Mouse (Mus musculus) CH12.LX (cell line): ENCODE results near the gene Tnfsf13. TPM values are rescaled to one million over a fixed set of nuclear protein-coding genes. Genes with fewer than 3 reads are reported as not detected.

Experiments
- DNase-seq: peaks from one replicate; pipeline ENCODE4 v3.0.0-alpha.2; 2013; ENCODE audit errors: extremely low read depth
- H3K27ac ChIP-seq: 2 replicates; pipeline ENCODE4 v1.5.1; 2012; ENCODE audit warnings: low read depth, mild to moderate bottlenecking, control low read depth, moderate library complexity; ENCODE audit not compliant: insufficient read depth
- H3K27me3 ChIP-seq: replicated peaks from 2 replicates; pipeline ENCODE3; 2012; ENCODE audit warnings: inconsistent platforms
- H3K36me3 ChIP-seq, 2 experiments: replicated peaks in 1 of 2; 2 replicates each; pipeline versions ENCODE3 to v1.6.1; 2012; ENCODE audit warnings: inconsistent platforms in 1 of 2, low read length in 1 of 2, mild to moderate bottlenecking in 1 of 2, mixed read lengths in 1 of 2, moderate library complexity in 1 of 2; ENCODE audit not compliant: control insufficient read depth in 1 of 2, insufficient read depth in 1 of 2
- H3K4me1 ChIP-seq, 2 experiments: 2 replicates each; pipeline ENCODE4 v1.6.1; 2012; ENCODE audit warnings: inconsistent platforms in 1 of 2, moderate library complexity in 1 of 2; ENCODE audit not compliant: insufficient read depth in 2 of 2, control insufficient read depth in 1 of 2
- H3K4me2 ChIP-seq: 2 replicates; pipeline ENCODE4 v1.6.1; 2012; ENCODE audit warnings: low read depth, mild to moderate bottlenecking, control low read depth; ENCODE audit not compliant: poor library complexity, insufficient read depth, severe bottlenecking
- H3K4me3 ChIP-seq, 3 experiments: fragments of 150-350 bp in 1 of 3; sonication (generic) in 1 of 3; replicated peaks in 1 of 3; 2 replicates each; pipeline versions ENCODE3 to v1.5.1; 2011 to 2012; ENCODE audit warnings: low read depth in 2 of 3, low read length in 2 of 3, mild to moderate bottlenecking in 2 of 3, moderate library complexity in 2 of 3, control low read depth in 1 of 3, improper control_type of control experiment in 1 of 3, inconsistent platforms in 1 of 3, mixed read lengths in 1 of 3; ENCODE audit not compliant: poor library complexity in 1 of 3
- H3K79me2 ChIP-seq: replicated peaks from 2 replicates; pipeline ENCODE4 v1.6.1; 2012; ENCODE audit warnings: mild to moderate bottlenecking, moderate library complexity; ENCODE audit not compliant: control insufficient read depth, poor library complexity, insufficient read depth, severe bottlenecking; ENCODE audit errors: extremely low read depth
- H3K9ac ChIP-seq: 2 replicates; pipeline ENCODE4 v1.6.1; 2012; ENCODE audit warnings: low read depth, mild to moderate bottlenecking, control low read depth, moderate library complexity; ENCODE audit not compliant: insufficient read depth
- H3K9me3 ChIP-seq: replicated peaks from 2 replicates; pipeline ENCODE3; 2012; ENCODE audit warnings: low read length, inconsistent platforms, mixed read lengths
- BHLHE40 ChIP-seq: IDR thresholded peaks from 2 replicates; pipeline ENCODE4 v1.6.1; 2011; ENCODE audit warnings: mild to moderate bottlenecking, low read depth, low read length, improper control_type of control experiment
- CHD1 ChIP-seq: IDR thresholded peaks from 2 replicates; pipeline ENCODE4 v1.6.1; 2012; ENCODE audit warnings: low read depth, low read length, improper control_type of control experiment, inconsistent platforms
- CTCF ChIP-seq, 2 experiments: IDR thresholded peaks in 1 of 2; conservative IDR thresholded peaks in 1 of 2; 2 replicates each; pipeline ENCODE4 v1.5.1; 2011 to 2012; ENCODE audit warnings: low read depth in 2 of 2, low read length in 2 of 2, improper control_type of control experiment in 1 of 2, inconsistent platforms in 1 of 2, mild to moderate bottlenecking in 1 of 2, moderate library complexity in 1 of 2
- E2F4 ChIP-seq: IDR thresholded peaks from 2 replicates; pipeline ENCODE4 v1.6.1; 2011; ENCODE audit warnings: low read depth, low read length, improper control_type of control experiment; ENCODE audit not compliant: insufficient replicate concordance
- EP300 ChIP-seq: IDR thresholded peaks from 2 replicates; pipeline ENCODE4 v1.6.1; 2011; ENCODE audit warnings: low read length, improper control_type of control experiment
- IRF4 ChIP-seq: IDR thresholded peaks from 2 replicates; pipeline ENCODE4 v1.6.1; 2014; ENCODE audit warnings: low read depth, mild to moderate bottlenecking, inconsistent platforms, low read length, improper control_type of control experiment
- JUN ChIP-seq: IDR thresholded peaks from 2 replicates; pipeline ENCODE4 v1.6.1; 2011; ENCODE audit warnings: low read depth, mild to moderate bottlenecking, low read length, improper control_type of control experiment, moderate library complexity; ENCODE audit not compliant: insufficient read depth
- JUND ChIP-seq: conservative IDR thresholded peaks from 2 replicates; pipeline ENCODE4 v1.6.1; 2011; ENCODE audit warnings: low read depth, low read length, improper control_type of control experiment
- MAFK ChIP-seq: IDR thresholded peaks from 2 replicates; pipeline ENCODE4 v1.6.1; 2011; ENCODE audit warnings: low read length, improper control_type of control experiment; ENCODE audit not compliant: insufficient replicate concordance
- MAX ChIP-seq: IDR thresholded peaks from 2 replicates; pipeline ENCODE4 v1.6.1; 2011; ENCODE audit warnings: low read length, improper control_type of control experiment
- MAZ ChIP-seq: IDR thresholded peaks from 2 replicates; pipeline ENCODE4 v1.6.1; 2012; ENCODE audit warnings: low read depth, mild to moderate bottlenecking, inconsistent platforms, low read length, improper control_type of control experiment, moderate library complexity
- NELFE ChIP-seq: IDR thresholded peaks from 2 replicates; pipeline ENCODE4 v1.6.1; 2011; ENCODE audit warnings: low read depth, low read length, improper control_type of control experiment
- NRF1 ChIP-seq: IDR thresholded peaks from 2 replicates; pipeline ENCODE4 v1.6.1; 2014; ENCODE audit warnings: low read depth, mild to moderate bottlenecking, inconsistent platforms, low read length, improper control_type of control experiment, moderate library complexity
- PAX5 ChIP-seq: IDR thresholded peaks from 2 replicates; pipeline ENCODE4 v1.6.1; 2012; ENCODE audit warnings: low read length, inconsistent platforms, mixed read lengths
- POLR2A ChIP-seq: IDR thresholded peaks from 2 replicates; pipeline ENCODE4 v1.6.1; 2011; ENCODE audit warnings: low read depth, mild to moderate bottlenecking, improper control_type of control experiment, low read length
- POLR2AphosphoS2 ChIP-seq: IDR thresholded peaks from 2 replicates; pipeline ENCODE4 v1.6.1; 2011; ENCODE audit warnings: low read depth, low read length, improper control_type of control experiment
- SIN3A ChIP-seq: IDR thresholded peaks from 2 replicates; pipeline ENCODE4 v1.6.1; 2012; ENCODE audit warnings: low read length, improper control_type of control experiment, inconsistent platforms
- SMC3 ChIP-seq: IDR thresholded peaks from 2 replicates; pipeline ENCODE4 v1.6.1; 2011; ENCODE audit warnings: low read depth, low read length, improper control_type of control experiment
- TBP ChIP-seq: conservative IDR thresholded peaks from 2 replicates; pipeline ENCODE4 v1.6.1; 2011; ENCODE audit warnings: low read depth, low read length, improper control_type of control experiment
- UBTF ChIP-seq: IDR thresholded peaks from 2 replicates; pipeline ENCODE4 v1.6.1; 2012; ENCODE audit warnings: low read depth, mild to moderate bottlenecking, inconsistent platforms, low read length, improper control_type of control experiment, moderate library complexity
- ZKSCAN1 ChIP-seq: IDR thresholded peaks from 2 replicates; pipeline ENCODE4 v1.6.1; 2012; ENCODE audit warnings: low read depth, inconsistent platforms, low read length, improper control_type of control experiment, borderline replicate concordance
- ZMIZ1 ChIP-seq: IDR thresholded peaks from 2 replicates; pipeline ENCODE4 v1.6.1; 2012; ENCODE audit warnings: low read depth, mild to moderate bottlenecking, inconsistent platforms, low read length, improper control_type of control experiment
- dilution Hi-C: fragments of 300-500 bp; cut with MboI; formaldehyde crosslinking; loops from 2 replicates; pipeline ENCODE4 v1.14.3; 2020; ENCODE audit warnings: low sequenced_read_pairs; ENCODE audit not compliant: extremely low pct_unique_long_range_greater_than_20kb, extremely low pct_ligation_motif_present
- in situ Hi-C: fragments of 300-500 bp; cut with MboI; formaldehyde crosslinking; loops from 3 replicates; pipeline ENCODE4 v1.14.3; 2019; ENCODE audit warnings: low sequenced_read_pairs, low pct_ligation_motif_present, low pct_unique_long_range_greater_than_20kb, mixed read lengths
- polyA plus RNA-seq: library from polyadenylated mRNA; unstranded; fragments of >175 nt; gene quantifications from 2 replicates; pipeline ENCODE4 v1.2.1, GENCODE M21; 2012; ENCODE audit warnings: low read depth; ENCODE audit not compliant: insufficient read length
- total RNA-seq, 2 experiments: library from RNA; depleted of rRNA; stranded (reverse); fragments of 300-350 nt in 1 of 2; fragments of >200 nt in 1 of 2; gene quantifications; 2 replicates each; pipeline ENCODE4 v1.2.3; 2012 to 2014

The Tnfsf13 gene
- total and polyA plus RNA-seq, 3 experiments = 0.21 to 0.63 (median 0.35) TPM

DNA sequence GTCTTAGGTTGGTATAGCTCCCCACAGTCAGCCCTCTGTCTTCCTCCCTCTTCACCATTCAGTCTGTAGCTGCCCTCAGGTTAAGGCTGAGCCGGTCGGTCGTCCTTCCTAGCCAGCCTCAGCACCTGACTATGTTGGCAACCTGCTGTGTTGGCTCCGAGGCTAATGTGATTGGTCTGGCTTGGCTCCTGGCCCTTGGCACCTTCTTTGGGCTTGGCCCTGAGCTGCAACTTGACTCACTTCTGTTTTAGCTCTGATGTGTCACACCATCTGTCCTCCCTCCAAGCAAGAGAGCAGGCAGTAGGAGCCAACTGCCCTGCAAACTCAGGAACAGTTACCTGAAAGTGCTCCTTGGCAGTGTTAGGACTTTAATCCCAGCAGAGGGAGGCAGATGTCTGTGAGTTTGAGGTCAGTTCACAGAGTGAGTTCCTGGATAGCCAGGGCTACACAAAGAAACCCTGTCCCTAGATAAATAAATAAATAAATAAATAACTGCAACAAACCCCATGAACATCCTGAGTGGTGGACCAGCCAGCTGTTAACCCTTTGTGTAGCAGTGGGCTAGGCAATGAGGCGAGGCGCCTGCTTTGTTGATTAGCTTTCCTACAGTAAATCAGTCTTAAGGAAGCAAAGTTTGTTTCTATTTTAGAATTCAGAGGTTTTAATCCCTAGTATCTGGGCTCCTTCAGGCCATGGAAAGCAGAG is 21.3 kb upstream of the Tnfsf13 start:
- H3K36me3 ChIP-seq = no peaks in the 10 kb centered on the region
- no peaks in the 10 kb centered on the region for H3K79me2 ChIP-seq
- no peak overlapping the region for H3K27ac ChIP-seq
- TF ChIP-seq E2F4 (no peak), CTCF (conservative IDR thresholded peaks at IDR 0.05 in 1 of 2, IDR thresholded peaks at IDR 0.05 in 1 of 2; ENCODE audit: low read depth in 2 of 2, low read length in 2 of 2) (no peak), MAX (no peak), BHLHE40 (no peak), UBTF (no peak), NELFE (no peak), ZKSCAN1 (no peak), MAFK (no peak), IRF4 (no peak), MAZ (no peak), SMC3 (no peak), POLR2A (no peak), JUN (no peak), CHD1 (no peak), SIN3A (no peak)
- no peak for DNase-seq
- no peak overlapping the region for H3K4me2 ChIP-seq
- in situ Hi-C loops (no loop called here), dilution Hi-C loops (no loop called here)
- H3K4me3 ChIP-seq = no peak overlapping the region
- H3K9me3 ChIP-seq = no peaks in the 10 kb centered on the region
- H3K9ac ChIP-seq = no peak overlapping the region
- H3K4me1 ChIP-seq = peaks cover 0 to 12% of the 10 kb centered on the region in 2 experiments; a peak in 1 of 4 replicates
- H3K27me3 ChIP-seq = peaks cover 3% of the 10 kb centered on the region

- Histone ChIP-seq H3K4me1 (peaks cover 0 to 9% of the 10 kb centered on the region in 2 experiments; a peak in 2 of 4 replicates), H3K27ac (no peak overlapping the region), H3K79me2 (no peaks in the 10 kb centered on the region), H3K9me3 (no peaks in the 10 kb centered on the region), H3K27me3 (peaks cover 5% of the 10 kb centered on the region), H3K4me3 (no peak overlapping the region), H3K36me3 (no peaks in the 10 kb centered on the region), H3K9ac (no peak overlapping the region), H3K4me2 (no peak overlapping the region)
- DNase-seq = no peak
- dilution Hi-C loops (no loop called here), in situ Hi-C loops (no loop called here)
- TF ChIP-seq ZMIZ1 (no peak), POLR2AphosphoS2 (no peak), JUND (no peak), UBTF (no peak), EP300 (no peak), TBP (no peak), PAX5 (no peak), NRF1 (no peak)
Measured at GRCm38 (mm10) chr11:69704613-69705010, 19.0 kb upstream of the Tnfsf13 start.
